Mouse (Mus musculus) embryonic facial prominence, embryonic 13.5 days (tissue): ENCODE results near the gene Fgfr2. TPM values are rescaled to one million over a fixed set of nuclear protein-coding genes. Genes with fewer than 3 reads are reported as not detected.
"Not testable (repeated sequence)": the region's sequence is repeated elsewhere in the genome, so short reads cannot be mapped to it uniquely, and the experiment has no call there.

ENCODE experiments used
- ATAC-seq: fragments of 200-750 bp; cut with Nextera tagmentation; 2 replicates; pipeline ENCODE4 v1.8.0; 2017; ENCODE audit warnings: low read depth; ENCODE audit not compliant: insufficient number of reproducible peaks, insufficient read depth, low FRiP score, low TSS enrichment
- H3K27ac ChIP-seq: fragments of 300-500 bp; sonication (generic); 2 replicates; pipeline ENCODE4 v1.5.1; 2015; ENCODE audit warnings: moderate library complexity, mild to moderate bottlenecking, inconsistent platforms
- H3K27me3 ChIP-seq: fragments of 300-500 bp; sonication (generic); 2 replicates; pipeline ENCODE4 v1.6.1; 2015; ENCODE audit warnings: mild to moderate bottlenecking, inconsistent platforms
- H3K36me3 ChIP-seq: fragments of 300-500 bp; sonication (generic); 2 replicates; pipeline ENCODE4 v1.6.1; 2015; ENCODE audit warnings: mild to moderate bottlenecking, inconsistent platforms
- H3K4me1 ChIP-seq: fragments of 300-500 bp; sonication (generic); 2 replicates; pipeline ENCODE4 v1.6.1; 2015; ENCODE audit warnings: inconsistent platforms
- H3K4me2 ChIP-seq: fragments of 300-500 bp; sonication (generic); 2 replicates; pipeline ENCODE4 v1.6.1; 2015; ENCODE audit warnings: moderate library complexity, mild to moderate bottlenecking, inconsistent platforms
- H3K4me3 ChIP-seq: fragments of 300-500 bp; sonication (generic); 2 replicates; pipeline ENCODE4 v1.5.1; 2015; ENCODE audit warnings: mild to moderate bottlenecking, inconsistent platforms
- H3K9ac ChIP-seq: fragments of 300-500 bp; sonication (generic); 2 replicates; pipeline ENCODE4 v1.6.1; 2015; ENCODE audit warnings: mild to moderate bottlenecking, inconsistent platforms
- H3K9me3 ChIP-seq: fragments of 300-500 bp; sonication (generic); 2 replicates; pipeline ENCODE4 v1.6.1; 2016; ENCODE audit warnings: inconsistent platforms
- WGBS: fragments of 180-500 bp; shearing (Covaris S2); methylation state at CpG from one replicate; pipeline ENCODE4 v1.1.7; 2015; ENCODE audit warnings: mixed read lengths; 5-methylcytosine and 5-hydroxymethylcytosine counted together
- polyA plus RNA-seq: library from polyadenylated mRNA; unstranded; fragments of >200 nt; fragmentation: Nextera tagmentation; extraction: Ambion mirVana; gene quantifications from 2 replicates; pipeline ENCODE4 v1.2.1, GENCODE M21; 2015

The Fgfr2 gene
- polyA plus RNA-seq, 1 experiment from 2014 or later = 174 TPM

DNA sequence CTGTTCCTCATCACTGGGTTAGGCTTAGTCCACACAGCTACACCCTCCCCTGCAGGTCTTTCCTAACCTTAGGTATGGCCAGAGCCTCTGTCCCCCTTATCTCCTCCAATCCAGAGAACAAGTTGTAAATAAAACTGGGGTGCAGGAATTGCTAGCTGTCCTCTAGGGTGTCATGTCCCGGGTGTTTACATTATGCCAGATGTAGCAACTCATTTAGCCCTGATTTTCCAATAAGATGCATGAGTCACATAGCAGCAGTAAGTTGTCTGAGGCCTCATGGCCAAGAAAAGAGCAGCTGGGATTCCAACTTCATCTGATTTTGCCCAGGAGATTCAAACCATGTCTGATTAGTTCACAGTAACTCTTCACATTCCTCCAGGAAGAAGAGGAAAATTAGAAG, 658.3 kb downstream of the Fgfr2 start:
- no peak for ATAC-seq
- 80% methylated on average over 1 of the region's 1 CpGs for WGBS
- H3K27ac ChIP-seq = no peak overlapping the region

DNA sequence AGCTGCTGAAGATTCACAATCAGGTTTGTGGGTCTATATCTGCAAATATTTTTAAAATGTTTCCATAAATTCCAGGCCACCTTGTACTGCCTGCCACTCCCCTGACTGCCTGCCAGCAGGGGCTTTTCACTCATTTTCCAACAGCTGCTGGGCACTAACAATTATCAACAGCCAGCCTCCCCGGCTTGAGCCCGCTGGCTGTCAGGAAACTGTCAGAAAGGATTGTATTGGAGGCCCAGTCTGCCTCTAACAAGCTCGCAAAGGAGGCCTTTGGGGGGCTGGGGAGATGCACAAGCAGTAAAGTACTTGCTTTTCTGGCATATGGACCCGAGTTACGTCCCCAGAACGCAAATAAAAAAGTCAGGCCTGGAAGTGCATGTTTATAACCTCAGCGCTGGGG, 664.7 kb downstream of the Fgfr2 start:
- ATAC-seq = no peak
- Histone ChIP-seq H3K4me3 (no peak overlapping the region), H3K9me3 (no peaks in the 10 kb centered on the region), H3K36me3 (no peaks in the 10 kb centered on the region), H3K9ac (no peak overlapping the region), H3K27ac (no peak overlapping the region), H3K27me3 (no peaks in the 10 kb centered on the region), H3K4me2 (no peak overlapping the region), H3K4me1 (peaks cover 11% of the 10 kb centered on the region)
- 47% methylated on average over 7 of the region's 7 CpGs for WGBS

More for the DNA sequence above, 658.3 kb downstream of the Fgfr2 start:
- no peaks in the 10 kb centered on the region for H3K36me3 ChIP-seq
- H3K4me1 ChIP-seq = 0 out of 2 replicates have a peak, but pooled peaks cover 5% of the 10 kb centered on the region
- no peak overlapping the region for H3K9ac ChIP-seq
- 0 out of 2 replicates have a peak, but pooled peaks cover 5% of the 10 kb centered on the region for H3K27me3 ChIP-seq
- no peak overlapping the region for H3K4me2 ChIP-seq
- no peaks in the 10 kb centered on the region for H3K9me3 ChIP-seq
- no peak overlapping the region for H3K4me3 ChIP-seq

GRCm38 (mm10) chr7:132455071-132455720, 668.0 kb downstream of the Fgfr2 start:
- H3K4me1 ChIP-seq = peaks cover 11% of the 10 kb centered on the region
- no peak for ATAC-seq
- WGBS = 52% methylated on average over 11 of the region's 11 CpGs
- H3K4me3 ChIP-seq = no peak overlapping the region
- no peaks in the 10 kb centered on the region for H3K9me3 ChIP-seq
- no peak overlapping the region for H3K27ac ChIP-seq
- H3K4me2 ChIP-seq = no peak overlapping the region
- no peaks in the 10 kb centered on the region for H3K27me3 ChIP-seq
- no peaks in the 10 kb centered on the region for H3K36me3 ChIP-seq
- H3K9ac ChIP-seq = no peak overlapping the region

DNA sequence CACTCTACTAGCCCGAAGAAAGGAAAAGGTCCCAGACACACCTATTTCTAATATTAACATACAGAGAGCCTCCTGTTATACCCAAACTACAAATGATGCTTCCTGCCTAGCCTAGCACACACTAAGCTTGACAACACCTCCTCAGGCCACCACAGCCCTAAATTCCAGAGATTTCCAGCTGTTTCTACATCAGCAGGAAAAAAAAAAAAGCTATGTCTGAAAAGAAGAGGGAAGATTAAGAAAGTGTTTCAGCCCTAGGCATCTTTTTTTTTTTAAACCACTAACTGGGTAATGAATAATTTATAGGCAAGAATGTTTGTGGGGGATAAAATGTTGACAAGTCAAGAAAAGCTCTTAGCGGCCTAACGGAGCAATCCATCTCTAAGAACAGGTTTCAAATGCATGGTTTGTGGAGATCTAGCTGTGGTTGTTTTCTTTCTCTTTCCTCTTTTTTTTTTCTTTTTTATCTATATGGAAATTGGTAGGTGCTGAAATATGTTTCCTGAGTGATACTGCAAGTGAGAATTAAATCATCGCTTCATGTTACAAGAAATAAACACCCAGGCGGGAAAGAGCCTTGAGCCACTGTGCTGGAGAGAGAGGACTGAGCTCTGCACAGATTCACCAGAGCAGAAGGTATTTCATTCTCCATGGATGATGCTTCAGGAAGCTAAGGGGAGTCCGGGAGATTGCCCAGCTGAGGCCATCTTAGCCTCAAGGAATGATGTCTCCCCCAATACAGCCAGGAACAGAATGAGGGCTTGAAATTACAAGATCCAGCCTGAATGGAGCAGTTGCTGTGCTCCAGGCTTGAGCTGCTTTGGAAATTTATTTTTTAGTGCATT, 673.0 kb downstream of the Fgfr2 start:
- H3K27me3 ChIP-seq = no peaks in the 10 kb centered on the region
- peaks cover 5% of the 10 kb centered on the region; the same call in 1 of the 2 replicates for H3K4me1 ChIP-seq
- no peak overlapping the region for H3K9ac ChIP-seq
- H3K9me3 ChIP-seq = no peaks in the 10 kb centered on the region
- WGBS = 65% methylated on average over 6 of the region's 6 CpGs
- H3K27ac ChIP-seq = peak overlapping the region; percentile 23; the same call in 1 of the 2 replicates
- H3K36me3 ChIP-seq = no peaks in the 10 kb centered on the region
- no peak overlapping the region for H3K4me2 ChIP-seq
- no peak overlapping the region for H3K4me3 ChIP-seq
- no peak for ATAC-seq

- Histone ChIP-seq H3K9me3 (no peaks in the 10 kb centered on the region), H3K9ac (no peak overlapping the region), H3K4me2 (no peak overlapping the region), H3K27ac (no peak overlapping the region), H3K27me3 (no peaks in the 10 kb centered on the region), H3K4me1 (peaks cover 8% of the 10 kb centered on the region; the same call in 1 of the 2 replicates), H3K4me3 (no peak overlapping the region), H3K36me3 (no peaks in the 10 kb centered on the region)
- ATAC-seq = no peak
- WGBS = 57% methylated on average over 4 of the region's 4 CpGs
Measured at GRCm38 (mm10) chr7:132448511-132449154, 674.5 kb downstream of the Fgfr2 start.

GRCm38 (mm10) chr7:132447558-132447957, 675.6 kb downstream of the Fgfr2 start:
- Histone ChIP-seq H3K4me1 (peaks cover 10% of the 10 kb centered on the region; the same call in 1 of the 2 replicates), H3K27me3 (no peaks in the 10 kb centered on the region), H3K9me3 (no peaks in the 10 kb centered on the region), H3K9ac (no peak overlapping the region), H3K27ac (no peak overlapping the region), H3K4me3 (no peak overlapping the region), H3K36me3 (no peaks in the 10 kb centered on the region), H3K4me2 (no peak overlapping the region)
- 80% methylated on average over 5 of the region's 5 CpGs for WGBS
- no peak for ATAC-seq

- no peaks in the 10 kb centered on the region for H3K9me3 ChIP-seq
- 86% methylated on average over 5 of the region's 5 CpGs for WGBS
- H3K4me1 ChIP-seq = peaks cover 10% of the 10 kb centered on the region; the same call in 1 of the 2 replicates
- no peaks in the 10 kb centered on the region for H3K36me3 ChIP-seq
- no peak overlapping the region for H3K4me2 ChIP-seq
- H3K27ac ChIP-seq = no peak overlapping the region
- H3K9ac ChIP-seq = no peak overlapping the region
- H3K4me3 ChIP-seq = no peak overlapping the region
- no peak for ATAC-seq
- no peaks in the 10 kb centered on the region for H3K27me3 ChIP-seq
Measured at GRCm38 (mm10) chr7:132446841-132447240, 676.3 kb downstream of the Fgfr2 start.

- ATAC-seq = no peak
- Histone ChIP-seq H3K36me3 (no peaks in the 10 kb centered on the region), H3K9me3 (no peaks in the 10 kb centered on the region), H3K27ac (peak overlapping the region; percentile 39; the same call in 1 of the 2 replicates), H3K4me2 (no peak overlapping the region), H3K4me1 (peaks cover 5% of the 10 kb centered on the region; the same call in 1 of the 2 replicates), H3K4me3 (no peak overlapping the region), H3K27me3 (no peaks in the 10 kb centered on the region), H3K9ac (no peak overlapping the region)
- WGBS = 86% methylated on average over 2 of the region's 2 CpGs
Measured at GRCm38 (mm10) chr7:132444221-132444620, 678.9 kb downstream of the Fgfr2 start.

- peak overlapping the region; percentile 39; the same call in 1 of the 2 replicates for H3K27ac ChIP-seq
- H3K9ac ChIP-seq = no peak overlapping the region
- H3K4me1 ChIP-seq = peaks cover 5% of the 10 kb centered on the region; the same call in 1 of the 2 replicates
- H3K27me3 ChIP-seq = no peaks in the 10 kb centered on the region
- no peaks in the 10 kb centered on the region for H3K36me3 ChIP-seq
- no peak overlapping the region for H3K4me3 ChIP-seq
- no peak for ATAC-seq
- WGBS = 69% methylated on average over 2 of the region's 2 CpGs
- H3K4me2 ChIP-seq = no peak overlapping the region
- no peaks in the 10 kb centered on the region for H3K9me3 ChIP-seq
Measured at GRCm38 (mm10) chr7:132443769-132444168, 679.4 kb downstream of the Fgfr2 start.

GRCm38 (mm10) chr7:132443134-132443533, 680.0 kb downstream of the Fgfr2 start:
- no peaks in the 10 kb centered on the region for H3K9me3 ChIP-seq
- no peaks in the 10 kb centered on the region for H3K27me3 ChIP-seq
- 90% methylated on average over 3 of the region's 3 CpGs for WGBS
- no peak overlapping the region for H3K4me2 ChIP-seq
- no peak for ATAC-seq
- H3K36me3 ChIP-seq = no peaks in the 10 kb centered on the region
- H3K4me1 ChIP-seq = peaks cover 5% of the 10 kb centered on the region; the same call in 1 of the 2 replicates
- H3K9ac ChIP-seq = no peak overlapping the region
- H3K4me3 ChIP-seq = no peak overlapping the region
- H3K27ac ChIP-seq = no peak overlapping the region

DNA sequence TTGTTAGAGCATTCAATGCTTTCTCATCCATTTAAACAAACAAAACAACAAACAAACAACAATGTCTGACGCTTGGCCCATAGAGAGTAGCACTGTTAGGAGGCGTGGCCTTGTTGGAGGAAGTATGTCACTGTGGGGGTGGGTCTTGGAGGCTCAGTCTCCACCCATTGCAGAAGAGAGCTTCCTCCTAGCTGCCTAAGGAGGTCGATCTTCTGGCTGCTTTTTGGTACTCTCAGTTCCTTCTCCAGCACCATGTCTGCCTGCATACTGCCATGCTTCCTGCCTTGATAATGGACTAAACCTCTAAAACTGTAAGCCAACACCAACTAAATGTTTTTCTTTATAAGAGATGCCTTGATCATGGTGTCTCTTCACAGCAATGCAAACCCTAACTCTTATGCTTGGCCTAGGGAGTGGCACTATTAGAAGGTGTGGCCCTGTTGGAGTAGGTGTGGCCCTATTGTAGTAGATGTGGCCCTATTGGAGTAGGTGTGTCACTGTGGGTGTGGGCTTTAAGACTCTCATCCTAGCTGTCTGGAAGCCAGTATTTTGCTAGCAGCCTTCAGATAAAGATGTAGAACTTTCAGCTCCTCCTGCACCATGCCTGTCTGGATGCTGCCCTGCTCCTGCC, 680.9 kb downstream of the Fgfr2 start:
- H3K4me2 ChIP-seq, H3K4me1 ChIP-seq, H3K4me3 ChIP-seq, H3K27me3 ChIP-seq, H3K9ac ChIP-seq, H3K9me3 ChIP-seq, H3K27ac ChIP-seq, H3K36me3 ChIP-seq, ATAC-seq: not testable (repeated sequence)
- WGBS = 89% methylated on average over 3 of the region's 3 CpGs
